Mouse (Mus musculus) right cerebral cortex, postnatal 4 days (tissue): Measurements from ENCODE around the gene Cmklr1.

Source experiments
- DNase-seq: peaks from one replicate; pipeline ENCODE4 v3.0.0-alpha.2; 2022

The Cmklr1 gene

GRCm38 (mm10) chr5:113648647-113649211 lies 1.5 kb downstream of the Cmklr1 start:
- DNase-seq = no peak

- no peak for DNase-seq
Measured at GRCm38 (mm10) chr5:113647141-113647540, 3.1 kb downstream of the Cmklr1 start.

- no peak for DNase-seq
Measured at GRCm38 (mm10) chr5:113644520-113644919, 5.7 kb downstream of the Cmklr1 start.

- DNase-seq = peak; percentile 44
Measured at GRCm38 (mm10) chr5:113643107-113643848, 6.9 kb downstream of the Cmklr1 start.

GRCm38 (mm10) chr5:113641066-113641465 lies 9.2 kb downstream of the Cmklr1 start:
- DNase-seq = no peak

GRCm38 (mm10) chr5:113639126-113639525 lies 11.1 kb downstream of the Cmklr1 start:
- no peak for DNase-seq

- no peak for DNase-seq
Measured at GRCm38 (mm10) chr5:113638055-113638454, 12.2 kb downstream of the Cmklr1 start.

GRCm38 (mm10) chr5:113637631-113638030 lies 12.6 kb downstream of the Cmklr1 start:
- DNase-seq = no peak

GRCm38 (mm10) chr5:113635861-113636565 lies 14.2 kb downstream of the Cmklr1 start:
- no peak for DNase-seq

- DNase-seq = no peak
Measured at GRCm38 (mm10) chr5:113634887-113635610, 15.2 kb downstream of the Cmklr1 start.

- DNase-seq = peak; percentile 45
Measured at GRCm38 (mm10) chr5:113634024-113634651, 16.1 kb downstream of the Cmklr1 start.

- no peak for DNase-seq
Measured at GRCm38 (mm10) chr5:113633037-113633714, 17.1 kb downstream of the Cmklr1 start.

- no peak for DNase-seq
Measured at GRCm38 (mm10) chr5:113630116-113630515, 20.1 kb downstream of the Cmklr1 start.

GRCm38 (mm10) chr5:113629248-113629647 lies 21.0 kb downstream of the Cmklr1 start:
- no peak for DNase-seq

- DNase-seq = no peak
Measured at GRCm38 (mm10) chr5:113627820-113628437, 22.3 kb downstream of the Cmklr1 start.

GRCm38 (mm10) chr5:113626991-113627390 lies 23.2 kb downstream of the Cmklr1 start:
- no peak for DNase-seq

- DNase-seq = no peak
Measured at GRCm38 (mm10) chr5:113626352-113626751, 23.9 kb downstream of the Cmklr1 start.

GRCm38 (mm10) chr5:113625068-113625467 lies 25.2 kb downstream of the Cmklr1 start:
- no peak for DNase-seq

- DNase-seq = no peak
Measured at GRCm38 (mm10) chr5:113623052-113623451, 27.2 kb downstream of the Cmklr1 start.

GRCm38 (mm10) chr5:113620999-113621398 lies 29.2 kb downstream of the Cmklr1 start:
- no peak for DNase-seq

- DNase-seq = no peak
Measured at GRCm38 (mm10) chr5:113620130-113620716, 30.0 kb downstream of the Cmklr1 start.
